Mouse (Mus musculus): ENCODE data around the gene Cfap161. TPM values are rescaled to one million over a fixed set of nuclear protein-coding genes. Genes with fewer than 3 reads are reported as not detected.

The Cfap161 gene
- polyA plus RNA-seq, 1 experiment from 2014 or later: not detected

DNA sequence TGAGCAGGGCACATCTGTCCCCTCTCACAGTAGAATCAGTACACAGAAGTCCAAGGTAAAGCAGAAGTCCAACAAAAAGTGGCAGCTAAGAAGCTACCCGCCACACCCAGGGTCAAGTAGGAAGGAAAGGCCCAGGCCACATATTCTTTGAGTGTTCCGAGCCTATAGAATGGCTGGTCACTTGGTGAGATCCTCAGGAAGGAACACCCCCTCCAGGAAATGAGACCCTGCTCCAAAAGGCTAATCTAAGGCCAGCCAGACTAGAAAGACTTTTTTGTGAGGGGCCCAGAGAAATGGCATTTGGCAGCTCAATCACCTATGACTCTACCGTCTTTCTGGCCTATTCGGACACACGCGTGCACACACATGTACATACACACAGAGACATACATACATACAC, 18.3 kb upstream of the Cfap161 start:
- H3K4me3 ChIP-seq: no peak overlapping the region
- no peaks in the 10 kb centered on the region for H3K36me3 ChIP-seq
- ATAC-seq (ENCODE audit: low FRiP score, low read depth): no peak
- peaks cover 25% of the 10 kb centered on the region for H3K4me1 ChIP-seq
- 90% methylated on average over 6 of the region's 6 CpGs for whole genome bisulfite sequencing
- no peak overlapping the region for H3K4me2 ChIP-seq (replicated peaks)
- no peaks in the 10 kb centered on the region for H3K27me3 ChIP-seq (replicated peaks)
- H3K9me3 ChIP-seq: no peaks in the 10 kb centered on the region
- no peak overlapping the region for H3K9ac ChIP-seq
- H3K27ac ChIP-seq: no peak overlapping the region

DNA sequence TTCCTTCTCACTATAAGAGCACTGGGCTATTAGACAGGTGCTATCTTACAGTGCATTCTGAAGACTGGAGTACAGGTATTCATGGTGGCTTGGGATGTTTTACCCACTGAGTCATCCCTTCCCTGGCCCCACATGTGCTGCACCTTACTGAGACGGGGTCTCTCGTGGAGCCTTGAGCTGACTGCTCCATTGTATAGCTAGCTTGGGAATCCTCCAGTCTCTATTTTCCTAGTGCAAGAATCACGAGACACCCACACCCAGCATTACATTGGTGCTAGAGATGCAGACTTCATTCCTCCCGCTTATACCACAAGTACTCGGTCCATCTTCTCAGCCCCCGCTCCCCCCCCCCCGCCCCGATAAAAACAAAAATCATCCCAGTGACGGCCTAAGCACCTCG, 17.9 kb upstream of the Cfap161 start:
- Histone ChIP-seq H3K4me1 (peaks cover 25% of the 10 kb centered on the region), H3K9ac (no peak overlapping the region), H3K27ac (no peak overlapping the region), H3K4me3 (no peak overlapping the region), H3K27me3 (replicated peaks) (no peaks in the 10 kb centered on the region), H3K9me3 (no peaks in the 10 kb centered on the region), H3K36me3 (no peaks in the 10 kb centered on the region), H3K4me2 (replicated peaks) (no peak overlapping the region)
- no peak for ATAC-seq (ENCODE audit: low FRiP score, low read depth)
- 84% methylated on average over 10 of the region's 10 CpGs for WGBS

DNA sequence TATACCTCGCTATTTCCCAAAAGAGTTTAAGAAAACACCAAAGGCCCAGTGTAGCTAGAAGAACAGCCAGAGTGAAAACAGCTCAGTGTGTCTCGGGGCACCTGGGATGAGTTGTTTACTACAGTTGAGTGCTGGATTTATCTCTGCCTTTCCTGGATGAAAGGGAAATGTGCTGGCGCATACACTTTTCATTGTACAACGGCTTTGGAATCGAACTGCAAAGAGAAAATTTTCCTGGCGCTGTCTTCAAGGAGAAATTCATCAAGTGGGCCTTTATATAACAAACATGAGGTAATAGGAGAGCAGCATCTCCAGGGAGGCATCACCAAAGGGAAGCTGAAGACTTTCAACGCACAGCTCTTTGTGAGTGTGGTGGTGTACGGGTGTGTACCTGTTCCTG, 17.2 kb upstream of the Cfap161 start:
- no peaks in the 10 kb centered on the region for H3K9me3 ChIP-seq
- no peak overlapping the region for H3K4me3 ChIP-seq
- ATAC-seq (ENCODE audit: low FRiP score, low read depth): no peak
- no peaks in the 10 kb centered on the region for H3K27me3 ChIP-seq (replicated peaks)
- H3K27ac ChIP-seq: no peak overlapping the region
- no peak overlapping the region for H3K4me2 ChIP-seq (replicated peaks)
- H3K36me3 ChIP-seq: no peaks in the 10 kb centered on the region
- peaks cover 25% of the 10 kb centered on the region for H3K4me1 ChIP-seq
- no peak overlapping the region for H3K9ac ChIP-seq
- WGBS: 81% methylated on average over 8 of the region's 8 CpGs

DNA sequence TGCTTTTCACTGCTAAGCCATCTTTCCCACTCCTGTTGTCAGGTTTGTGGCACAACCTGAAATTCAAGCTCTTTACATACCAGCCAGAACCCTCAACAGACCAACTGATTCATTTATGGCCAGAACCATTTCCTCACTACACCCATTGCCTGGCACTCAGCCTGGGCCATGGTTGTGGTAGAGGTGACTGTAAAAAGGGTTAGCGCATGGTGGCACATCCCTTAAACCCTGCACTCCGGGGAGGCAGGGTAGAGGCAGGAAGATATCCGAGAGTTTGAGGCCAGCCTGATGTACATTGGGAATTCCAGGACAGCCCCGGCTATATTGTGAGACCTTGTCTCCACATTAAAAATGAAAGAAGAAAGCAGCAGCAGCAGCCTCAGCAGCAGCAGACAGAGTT, 16.8 kb upstream of the Cfap161 start:
- Histone ChIP-seq H3K27ac (no peak overlapping the region), H3K36me3 (no peaks in the 10 kb centered on the region), H3K4me3 (no peak overlapping the region), H3K4me2 (replicated peaks) (no peak overlapping the region), H3K9me3 (no peaks in the 10 kb centered on the region), H3K9ac (no peak overlapping the region), H3K4me1 (peaks cover 25% of the 10 kb centered on the region), H3K27me3 (replicated peaks) (no peaks in the 10 kb centered on the region)
- no peak for ATAC-seq (ENCODE audit: low FRiP score, low read depth)
- WGBS: 88% methylated on average over 4 of the region's 4 CpGs

DNA sequence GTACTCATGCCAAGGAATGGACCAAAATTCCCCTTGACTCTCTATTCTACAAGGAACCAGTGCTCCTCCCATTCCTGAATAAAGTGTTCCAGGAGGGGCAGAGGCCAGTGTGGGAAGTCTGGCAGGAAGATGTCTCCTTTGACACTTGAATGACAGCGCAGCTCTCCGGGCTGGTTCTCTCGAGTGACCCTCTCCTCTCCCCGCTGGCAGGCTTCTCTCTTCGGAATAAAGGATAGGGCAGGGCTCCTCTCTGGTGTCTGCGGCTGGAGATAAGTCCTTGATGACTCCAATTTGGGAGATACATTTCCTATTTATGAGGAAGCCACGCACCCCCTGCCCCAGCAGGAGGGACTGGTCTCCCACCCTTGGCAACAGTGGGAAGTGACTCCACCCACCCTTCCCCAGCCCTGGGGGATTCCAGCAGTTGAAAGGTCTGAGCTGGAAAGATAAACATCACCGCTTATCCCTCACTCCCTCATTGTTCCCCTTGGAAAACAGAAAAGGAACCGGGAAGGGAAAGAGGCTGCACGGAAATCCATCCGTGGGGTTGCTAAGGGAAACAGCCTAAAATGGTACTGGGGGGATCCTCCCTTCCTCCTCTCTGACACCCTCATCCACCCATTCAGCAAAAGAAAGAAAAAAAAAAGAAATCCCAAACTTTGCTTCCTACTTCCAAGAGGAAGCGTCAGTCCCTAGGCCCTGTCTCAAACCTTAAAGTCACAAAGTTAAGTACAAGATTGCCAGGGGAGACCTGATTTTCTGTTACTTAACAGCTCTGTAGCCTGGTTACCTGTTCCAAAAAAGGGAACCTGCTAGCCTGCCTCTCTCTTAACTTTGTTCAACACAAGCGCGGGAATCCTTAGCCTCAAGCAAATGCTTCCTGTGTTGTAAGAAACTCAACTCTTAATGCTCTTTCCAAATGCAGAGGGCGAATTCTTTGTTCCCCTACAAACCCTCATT, 15.7 kb upstream of the Cfap161 start:
- Histone ChIP-seq H3K4me1 (peaks cover 25% of the 10 kb centered on the region), H3K27me3 (replicated peaks) (no peaks in the 10 kb centered on the region), H3K27ac (no peak overlapping the region), H3K4me2 (replicated peaks) (peak overlapping the region; percentile 24; the same call in 1 of the 2 replicates), H3K9ac (no peak overlapping the region), H3K36me3 (no peaks in the 10 kb centered on the region), H3K4me3 (no peak overlapping the region), H3K9me3 (no peaks in the 10 kb centered on the region)
- ATAC-seq (ENCODE audit: low FRiP score, low read depth): no peak
- WGBS: 22% methylated on average over 15 of the region's 15 CpGs

DNA sequence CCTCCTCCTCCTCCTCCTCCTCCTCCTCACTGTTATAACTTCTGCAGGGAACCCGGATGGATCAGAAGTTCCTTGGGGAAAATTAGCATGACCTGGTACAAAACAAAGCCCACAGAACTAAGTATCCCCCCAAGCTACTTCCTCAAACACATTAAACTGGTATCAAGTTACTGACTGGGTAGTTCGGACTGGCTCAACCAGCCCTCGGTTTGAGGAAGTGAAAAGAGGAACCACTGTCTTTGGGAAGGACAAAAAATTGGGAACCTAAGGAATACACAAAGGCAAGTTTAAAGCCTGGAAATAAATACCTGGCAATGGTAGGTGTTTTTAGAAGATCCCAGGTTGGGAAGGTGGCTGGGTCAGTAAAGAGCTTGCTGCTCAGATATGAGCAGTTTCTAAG, 15.0 kb upstream of the Cfap161 start:
- Histone ChIP-seq H3K27ac (no peak overlapping the region), H3K4me3 (no peak overlapping the region)

DNA sequence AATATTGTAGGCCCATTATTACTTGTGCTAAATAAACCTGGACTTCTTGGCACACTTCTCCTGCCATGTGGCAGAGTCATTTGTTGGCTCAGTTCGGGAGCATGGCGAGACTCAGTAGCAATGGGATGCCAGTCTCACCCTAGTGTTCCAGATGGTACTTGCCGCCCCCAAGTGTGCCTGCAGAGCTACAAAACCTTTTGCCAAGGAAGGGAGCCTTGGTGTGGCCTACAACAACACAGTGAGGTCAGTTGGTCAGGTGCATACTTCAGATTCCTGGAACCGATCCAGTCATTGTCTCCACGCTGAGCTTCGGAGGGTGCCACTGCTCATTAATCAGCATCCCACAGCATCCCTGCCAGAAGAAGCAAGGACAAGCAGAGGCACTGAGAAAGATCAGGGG, 14.4 kb upstream of the Cfap161 start:
- no peak overlapping the region for H3K4me3 ChIP-seq
- H3K27ac ChIP-seq: no peak overlapping the region
- ATAC-seq (ENCODE audit: low FRiP score, low read depth): no peak
- no peaks in the 10 kb centered on the region for H3K9me3 ChIP-seq
- no peaks in the 10 kb centered on the region for H3K27me3 ChIP-seq (replicated peaks)
- H3K36me3 ChIP-seq: no peaks in the 10 kb centered on the region
- no peak overlapping the region for H3K9ac ChIP-seq
- peaks cover 23% of the 10 kb centered on the region for H3K4me1 ChIP-seq
- no peak overlapping the region for H3K4me2 ChIP-seq (replicated peaks)
- 48% methylated on average over 6 of the region's 6 CpGs for WGBS

More for the DNA sequence above, 15.0 kb upstream of the Cfap161 start:
- Histone ChIP-seq H3K9ac (no peak overlapping the region), H3K4me1 (peaks cover 25% of the 10 kb centered on the region), H3K27me3 (replicated peaks) (no peaks in the 10 kb centered on the region), H3K4me2 (replicated peaks) (0 out of 2 replicates have a peak overlapping the region, but pooled peaks have one; percentile 24), H3K36me3 (no peaks in the 10 kb centered on the region), H3K9me3 (no peaks in the 10 kb centered on the region)
- no peak for ATAC-seq (ENCODE audit: low FRiP score, low read depth)
- 12% methylated on average over 3 of the region's 3 CpGs for WGBS

DNA sequence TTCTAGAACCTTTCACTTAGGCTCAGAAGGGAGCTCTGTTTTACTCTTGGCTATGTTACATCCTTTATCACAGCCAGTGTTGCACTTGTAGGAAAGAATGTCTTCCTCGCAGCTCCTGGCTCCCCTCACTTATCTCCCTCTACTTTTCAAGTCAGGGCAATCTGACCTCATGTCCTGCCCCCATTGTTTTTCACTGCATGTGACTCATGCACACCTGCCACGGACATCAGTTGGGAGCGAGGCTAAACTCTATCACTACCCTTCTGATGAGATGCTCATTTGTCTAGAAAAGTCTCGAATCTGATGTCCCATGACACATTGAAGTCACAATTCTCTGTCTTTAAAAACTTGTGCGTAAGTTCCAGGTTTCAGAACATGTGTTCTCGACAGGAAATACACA, 12.3 kb upstream of the Cfap161 start:
- no peak overlapping the region for H3K4me3 ChIP-seq
- H3K4me1 ChIP-seq: peaks cover 13% of the 10 kb centered on the region
- ATAC-seq (ENCODE audit: low FRiP score, low read depth): no peak
- no peak overlapping the region for H3K9ac ChIP-seq
- no peak overlapping the region for H3K27ac ChIP-seq
- no peaks in the 10 kb centered on the region for H3K9me3 ChIP-seq
- 81% methylated on average over 6 of the region's 6 CpGs for WGBS
- H3K27me3 ChIP-seq (replicated peaks): no peaks in the 10 kb centered on the region
- no peaks in the 10 kb centered on the region for H3K36me3 ChIP-seq
- H3K4me2 ChIP-seq (replicated peaks): no peak overlapping the region

DNA sequence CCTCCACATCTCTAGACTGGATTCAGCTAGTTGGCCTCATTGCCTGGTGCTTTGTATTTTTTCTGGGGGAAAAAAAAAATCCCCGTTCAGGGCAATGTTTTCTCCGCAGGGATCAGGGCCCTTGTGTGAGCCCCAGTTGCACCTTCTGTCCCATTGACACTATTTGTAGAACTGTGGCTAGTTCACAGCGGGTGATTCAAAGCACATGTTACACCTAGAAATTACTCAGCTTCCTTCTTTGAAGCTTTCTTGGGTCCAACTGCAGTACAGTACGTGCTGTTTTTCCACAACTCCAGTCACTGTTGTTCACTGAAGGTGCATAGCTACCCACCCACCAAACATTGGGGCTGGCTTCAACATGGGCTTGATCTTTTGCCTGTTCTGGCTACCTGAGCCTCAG, 9.1 kb upstream of the Cfap161 start:
- ATAC-seq (ENCODE audit: low FRiP score, low read depth): no peak
- Histone ChIP-seq H3K4me3 (no peak overlapping the region), H3K9me3 (no peaks in the 10 kb centered on the region)

DNA sequence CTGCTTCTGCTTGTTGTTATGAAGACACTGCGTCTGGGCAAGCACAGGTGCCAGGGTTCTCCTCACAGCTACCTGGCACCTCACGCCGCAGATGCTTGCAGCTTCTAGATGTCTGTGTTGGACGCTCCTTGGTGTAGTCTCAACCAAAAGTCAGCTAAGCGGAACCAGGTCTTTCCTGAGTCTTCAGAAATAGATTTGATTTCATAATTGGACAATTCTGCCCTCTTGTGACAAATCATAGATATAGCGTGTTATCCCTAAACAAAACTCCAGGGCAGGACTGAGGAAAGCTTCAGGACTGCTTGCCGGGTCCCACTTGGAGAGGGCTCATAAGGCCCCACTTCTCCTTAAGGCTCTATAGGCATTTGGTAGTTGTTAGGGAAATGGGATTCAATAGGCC, 7.8 kb upstream of the Cfap161 start:
- no peak overlapping the region for H3K9ac ChIP-seq
- no peak overlapping the region for H3K4me2 ChIP-seq (replicated peaks)
- H3K4me3 ChIP-seq: no peak overlapping the region
- no peaks in the 10 kb centered on the region for H3K36me3 ChIP-seq
- no peaks in the 10 kb centered on the region for H3K27me3 ChIP-seq (replicated peaks)
- no peaks in the 10 kb centered on the region for H3K9me3 ChIP-seq
- no peak for ATAC-seq (ENCODE audit: low FRiP score, low read depth)
- 79% methylated on average over 7 of the region's 7 CpGs for WGBS
- H3K27ac ChIP-seq: no peak overlapping the region
- H3K4me1 ChIP-seq: no peaks in the 10 kb centered on the region

More for the DNA sequence above, 9.1 kb upstream of the Cfap161 start:
- no peaks in the 10 kb centered on the region for H3K4me1 ChIP-seq
- no peak overlapping the region for H3K4me2 ChIP-seq (replicated peaks)
- no peaks in the 10 kb centered on the region for H3K27me3 ChIP-seq (replicated peaks)
- H3K27ac ChIP-seq: no peak overlapping the region
- WGBS: 82% methylated on average over 4 of the region's 4 CpGs
- H3K9ac ChIP-seq: no peak overlapping the region
- no peaks in the 10 kb centered on the region for H3K36me3 ChIP-seq

DNA sequence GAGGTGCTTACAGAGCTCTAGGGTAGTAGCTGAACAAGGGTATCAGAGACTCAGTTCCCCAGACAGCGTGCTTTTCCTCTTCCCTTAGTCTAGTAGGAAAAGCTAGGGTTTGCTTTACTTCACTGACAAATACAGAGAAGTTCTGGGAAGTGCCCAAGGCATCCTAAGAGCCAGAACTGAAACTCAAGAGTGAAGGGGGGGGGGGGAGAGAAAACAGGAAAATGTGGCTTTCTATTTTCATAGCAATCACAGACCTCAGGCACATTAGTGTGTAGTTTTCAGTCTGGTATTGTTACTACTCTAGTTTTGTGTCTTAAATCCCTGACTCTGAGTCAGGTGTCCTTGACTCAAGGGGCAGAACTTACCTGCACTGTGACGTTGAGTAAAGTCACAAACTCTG, 7.3 kb upstream of the Cfap161 start:
- no peaks in the 10 kb centered on the region for H3K9me3 ChIP-seq
- ATAC-seq (ENCODE audit: low FRiP score, low read depth): no peak
- WGBS: 84% methylated on average over 2 of the region's 2 CpGs
- no peak overlapping the region for H3K9ac ChIP-seq
- H3K4me2 ChIP-seq (replicated peaks): no peak overlapping the region
- H3K36me3 ChIP-seq: no peaks in the 10 kb centered on the region
- H3K27ac ChIP-seq: no peak overlapping the region
- H3K4me3 ChIP-seq: no peak overlapping the region
- no peaks in the 10 kb centered on the region for H3K4me1 ChIP-seq
- no peaks in the 10 kb centered on the region for H3K27me3 ChIP-seq (replicated peaks)

DNA sequence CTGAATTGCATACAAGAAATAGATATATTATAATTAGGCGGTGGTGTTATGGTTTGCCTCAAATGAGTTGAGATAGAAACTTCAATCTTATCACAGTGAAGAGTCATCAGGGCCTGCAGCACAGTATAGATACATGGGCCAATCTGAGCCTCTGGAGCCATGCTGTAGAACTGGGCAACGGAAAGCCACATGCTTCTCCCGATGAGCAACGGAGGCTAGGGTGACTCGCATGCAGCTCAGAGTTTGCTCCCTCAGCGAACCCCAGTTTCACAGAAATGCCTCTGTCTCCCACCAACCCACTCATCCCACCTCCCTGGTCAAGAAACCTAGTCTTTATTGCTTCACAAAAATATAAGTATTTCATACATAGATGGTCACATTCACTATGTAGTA, 6.8 kb upstream of the Cfap161 start:
- Histone ChIP-seq H3K4me1 (no peaks in the 10 kb centered on the region), H3K27ac (no peak overlapping the region), H3K9me3 (no peaks in the 10 kb centered on the region), H3K36me3 (no peaks in the 10 kb centered on the region), H3K4me2 (replicated peaks) (no peak overlapping the region), H3K4me3 (no peak overlapping the region), H3K27me3 (replicated peaks) (no peaks in the 10 kb centered on the region), H3K9ac (no peak overlapping the region)
- no peak for ATAC-seq (ENCODE audit: low FRiP score, low read depth)
- 93% methylated on average over 6 of the region's 6 CpGs for WGBS
